ENCODE assay signal across 31 mouse cellular contexts in the genomic region with DNA sequence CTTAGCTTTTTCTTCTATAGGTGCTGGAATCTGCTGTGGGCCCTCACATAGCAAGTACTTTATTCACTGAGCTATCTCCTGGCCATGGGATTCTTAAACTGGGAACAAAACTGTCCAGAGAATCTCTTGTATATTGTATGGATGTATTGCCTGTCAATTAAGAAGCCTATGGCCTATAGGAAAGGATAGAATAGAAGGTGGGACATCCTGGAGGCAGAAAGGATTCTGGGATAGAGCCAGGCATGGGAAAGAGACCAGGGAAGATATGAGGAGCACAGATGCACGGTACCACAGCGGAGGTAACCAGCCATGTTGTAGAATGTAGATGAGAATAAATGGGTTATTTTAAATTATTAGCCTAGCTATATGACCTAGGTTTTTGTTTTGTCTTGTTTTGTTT. TPM values are rescaled to one million over a fixed set of nuclear protein-coding genes. Genes with fewer than 3 reads are reported as not detected.
DNase-seq lines count a peak whose midpoint lies in the region; ATAC-seq and TF ChIP-seq lines count a peak whose summit lies in the region.
"Had no signal": no experiment of that assay in that cellular context is flagged by ENCODE, and none has a peak within 500 bp of the region (broad histone marks: within the 10 kb centered on the region; RNA-seq: fewer than 3 reads in every experiment).

No protein-coding gene starts in this region.

- H3K9me3 ChIP-seq in hindbrain, postnatal 0 days (ENCODE audit: low read length), result no peaks in the 10 kb centered on the region
- no peaks in the 10 kb centered on the region for H3K9me3 ChIP-seq in hindbrain, embryonic 13.5 days
- H3K9me3 ChIP-seq in neural tube, embryonic 15.5 days (replicated peaks), result no peaks in the 10 kb centered on the region
- H3K9me3 ChIP-seq in ES-E14 (ENCODE audit: control insufficient read depth, insufficient read depth, low read depth, low read length), result no peaks in the 10 kb centered on the region
- H3K9me3 ChIP-seq: embryonic facial prominence, embryonic 10.5 days; embryonic facial prominence, embryonic 13.5 days; forebrain, embryonic 12.5 days; forebrain, embryonic 15.5 days; heart, embryonic 10.5 days; heart, embryonic 13.5 days; hindbrain, embryonic 12.5 days had no signal

- 0 out of 2 replicates have a peak overlapping the region, but pooled peaks have one; percentile 48 for H3K27ac ChIP-seq in hindbrain, postnatal 0 days
- no peak overlapping the region for H3K27ac ChIP-seq in hindbrain, embryonic 13.5 days
- 0 out of 2 replicates have a peak overlapping the region, but pooled peaks have one; percentile 2 for H3K27ac ChIP-seq in neural tube, embryonic 15.5 days (replicated peaks)
- H3K27ac ChIP-seq in ES-E14 (ENCODE audit: insufficient read depth, low read depth, low read length, poor library complexity, severe bottlenecking), result no peak overlapping the region
- H3K27ac ChIP-seq: embryonic facial prominence, embryonic 10.5 days; embryonic facial prominence, embryonic 13.5 days; forebrain, embryonic 12.5 days; forebrain, embryonic 15.5 days; heart, adult 2 months; heart, embryonic 10.5 days; heart, embryonic 13.5 days; hindbrain, embryonic 12.5 days had no signal

- no peaks in the 10 kb centered on the region for H3K4me1 ChIP-seq in hindbrain, postnatal 0 days (ENCODE audit: insufficient read depth, low read length)
- H3K4me1 ChIP-seq in hindbrain, embryonic 13.5 days (replicated peaks), result peaks cover 7% of the 10 kb centered on the region
- H3K4me1 ChIP-seq in neural tube, embryonic 15.5 days, result peaks cover 4% of the 10 kb centered on the region; the same call in 1 of the 2 replicates
- no peaks in the 10 kb centered on the region for H3K4me1 ChIP-seq in ES-E14 (ENCODE audit: control insufficient read depth in 2 of 2, insufficient read depth in 2 of 2, low read length in 2 of 2, poor library complexity in 1 of 2)
- H3K4me1 ChIP-seq: embryonic facial prominence, embryonic 10.5 days; embryonic facial prominence, embryonic 13.5 days; forebrain, embryonic 12.5 days; heart, embryonic 10.5 days had no signal

- no peak for ATAC-seq in hindbrain, postnatal 0 days
- ATAC-seq in hindbrain, embryonic 13.5 days (ENCODE audit: low FRiP score), result no peak
- ATAC-seq in neural tube, embryonic 15.5 days (ENCODE audit: low FRiP score), result no peak
- ATAC-seq in monocyte, adult 5-6 weeks (replicated peaks; ENCODE audit: insufficient number of reproducible peaks, low FRiP score, low TSS enrichment, poor library complexity, severe bottlenecking), result no peak
- ATAC-seq: forebrain, embryonic 15.5 days; hindbrain, embryonic 16.5 days; inflammation-experienced regulatory T-cells, adult 6 months; intestine, embryonic 16.5 days had no signal

- 94% methylated on average over 2 of the region's 2 CpGs for WGBS in hindbrain, postnatal 0 days
- WGBS in hindbrain, embryonic 13.5 days, result 93% methylated on average over 2 of the region's 2 CpGs
- 96% methylated on average over 2 of the region's 2 CpGs for whole genome bisulfite sequencing in neural tube, embryonic 15.5 days

- H3K9ac ChIP-seq in hindbrain, postnatal 0 days (replicated peaks; ENCODE audit: low read length), result no peak overlapping the region
- H3K9ac ChIP-seq in hindbrain, embryonic 13.5 days, result no peak overlapping the region
- H3K9ac ChIP-seq in neural tube, embryonic 15.5 days (replicated peaks), result no peak overlapping the region
- H3K9ac ChIP-seq in ES-E14 (ENCODE audit: insufficient read depth, low read depth, low read length, poor library complexity, severe bottlenecking), result peak overlapping the region; percentile 41; the same call in 1 of the 2 replicates
- H3K9ac ChIP-seq: embryonic facial prominence, embryonic 13.5 days; forebrain, embryonic 12.5 days; forebrain, embryonic 15.5 days; heart, embryonic 13.5 days; hindbrain, embryonic 12.5 days had no signal

- in situ Hi-C loops in ES-E14 (cut with MboI; ENCODE audit: low sequenced_read_pairs in 2 of 2, unreplicated experiment in 2 of 2), result no loop called here

- no peak overlapping the region for H3K4me2 ChIP-seq in hindbrain, postnatal 0 days (ENCODE audit: low read depth, low read length)
- no peak overlapping the region for H3K4me2 ChIP-seq in hindbrain, embryonic 13.5 days
- H3K4me2 ChIP-seq in neural tube, embryonic 15.5 days, result no peak overlapping the region
- H3K4me2 ChIP-seq: embryonic facial prominence, embryonic 13.5 days; forebrain, embryonic 12.5 days; forebrain, embryonic 15.5 days; heart, embryonic 13.5 days; hindbrain, embryonic 12.5 days had no signal

- H3K36me3 ChIP-seq in hindbrain, postnatal 0 days (ENCODE audit: insufficient read depth, low read length), result no peaks in the 10 kb centered on the region
- H3K36me3 ChIP-seq in hindbrain, embryonic 13.5 days, result no peaks in the 10 kb centered on the region
- no peaks in the 10 kb centered on the region for H3K36me3 ChIP-seq in neural tube, embryonic 15.5 days
- H3K36me3 ChIP-seq in ES-E14 (ENCODE audit: control insufficient read depth, insufficient read depth, low read length, poor library complexity, severe bottlenecking), result no peaks in the 10 kb centered on the region
- H3K36me3 ChIP-seq: embryonic facial prominence, embryonic 10.5 days; embryonic facial prominence, embryonic 13.5 days; forebrain, embryonic 12.5 days; forebrain, embryonic 15.5 days; heart, embryonic 10.5 days; heart, embryonic 13.5 days; hindbrain, embryonic 12.5 days had no signal

- no peaks in the 10 kb centered on the region for H3K27me3 ChIP-seq in hindbrain, postnatal 0 days (ENCODE audit: insufficient read depth, low read length)
- no peaks in the 10 kb centered on the region for H3K27me3 ChIP-seq in hindbrain, embryonic 13.5 days
- no peaks in the 10 kb centered on the region for H3K27me3 ChIP-seq in neural tube, embryonic 15.5 days (replicated peaks)
- H3K27me3 ChIP-seq: embryonic facial prominence, embryonic 13.5 days; forebrain, embryonic 12.5 days; forebrain, embryonic 15.5 days; heart, embryonic 13.5 days; hindbrain, embryonic 12.5 days had no signal

- H3K4me3 ChIP-seq in hindbrain, postnatal 0 days (ENCODE audit: low read length), result no peak overlapping the region
- no peak overlapping the region for H3K4me3 ChIP-seq in hindbrain, embryonic 13.5 days
- H3K4me3 ChIP-seq in neural tube, embryonic 15.5 days (replicated peaks), result no peak overlapping the region
- peak overlapping the region; percentile 34 to 57; a peak in 3 of 4 replicates for H3K4me3 ChIP-seq in ES-E14 (ENCODE audit: insufficient read depth in 1 of 2, low read depth in 1 of 2, low read length in 2 of 2, poor library complexity in 1 of 2, severe bottlenecking in 1 of 2)
- H3K4me3 ChIP-seq: embryonic facial prominence, embryonic 10.5 days; embryonic facial prominence, embryonic 13.5 days; erythroblast, embryonic 14.5 days; forebrain, embryonic 12.5 days; forebrain, embryonic 15.5 days; heart, adult 2 months; heart, embryonic 10.5 days; heart, embryonic 13.5 days; hindbrain, embryonic 12.5 days had no signal

- no peak for TF ChIP-seq CTCF in hindbrain, postnatal 0 days (IDR thresholded peaks at IDR 0.05; ENCODE audit: low read depth)
- no peak for TF ChIP-seq CTCF in brain, embryonic 14.5 days (IDR thresholded peaks at IDR 0.05; ENCODE audit: borderline replicate concordance, extremely low read depth, insufficient read depth, insufficient read length)

- no peak for DNase-seq in hindbrain, postnatal 0 days (ENCODE audit: low spot score)
- DNase-seq in neural tube, embryonic 10.5 days (ENCODE audit: extremely low spot score, low spot score), result no peak
- DNase-seq in ES-E14 (ENCODE audit: low read depth, low spot score), result no peak
- peak; percentile 33 for DNase-seq in brain, embryonic 14.5 days (ENCODE audit: low read depth)
- no peak for DNase-seq in thymus, postnatal 14 days
- DNase-seq: adrenal gland, postnatal 10 days; adrenal gland, postnatal 36 days; cerebellum, adult 11 months; cerebellum, adult 9-10 months; cerebellum, postnatal 36 days; embryo, embryonic 11 days; gastrocnemius, postnatal 10 days; gastrocnemius, postnatal 36 days; heart, adult 2 months; heart, postnatal 14 days had no signal

- TF ChIP-seq POLR2A in brain, embryonic 14.5 days (IDR thresholded peaks at IDR 0.05; ENCODE audit: borderline replicate concordance, extremely low read depth, insufficient read depth, insufficient read length, poor library complexity, severe bottlenecking), result no peak

TF ChIP-seq in ES-E14, 5 proteins besides CTCF, POLR2A, EP300 and RAD21:
- no peak for TF ChIP-seq HCFC1 (IDR thresholded peaks at IDR 0.05; ENCODE audit: borderline replicate concordance, insufficient read depth, low read length)
- TF ChIP-seq ZC3H11A (IDR thresholded peaks at IDR 0.05; ENCODE audit: borderline replicate concordance, low read depth, low read length), result no peak
- TF ChIP-seq MAFK (IDR thresholded peaks at IDR 0.05; ENCODE audit: insufficient read depth, low read depth, low read length), result no peak
- TF ChIP-seq CHD2 (IDR thresholded peaks at IDR 0.05; ENCODE audit: low read depth, low read length), result peak; percentile 73; the same call in 1 of the 2 replicates
- no peak for TF ChIP-seq ZNF384 (IDR thresholded peaks at IDR 0.05; ENCODE audit: low read depth, low read length)

RNA-seq across cellular contexts. Expression of gene Tfam, which starts 36.6 kb away (rescaled TPM):
- 13.1 and 14.4 TPM in 2 replicates for total RNA-seq in hindbrain, postnatal 0 days (2014; rRNA removed)
- 39.0 and 39.1 TPM in 2 replicates for polyA plus RNA-seq in hindbrain, postnatal 0 days (2015; fragmentation: Nextera tagmentation; extraction: Ambion mirVana)
- polyA plus RNA-seq in hindbrain, embryonic 13.5 days (2015; fragmentation: Nextera tagmentation; extraction: Ambion mirVana), result 56.1 and 56.5 TPM in 2 replicates
- 47.8 and 60.8 TPM in 2 replicates for polyA plus RNA-seq in neural tube, embryonic 15.5 days (2015; fragmentation: Nextera tagmentation; extraction: Ambion mirVana)
- total RNA-seq in ES-E14 (2012; rRNA removed), result 63.7 and 67.3 TPM in 2 replicates
- polyA plus RNA-seq in brain, embryonic 14.5 days (2012; rRNA removed), result 19.2 and 20.4 TPM in 2 replicates
- total RNA-seq in monocyte, adult 5-6 weeks (2017), result 75.9 to 134 TPM (median 89.0 TPM) in 3 replicates

RNA-seq across cellular contexts. Expression of gene Bicc1, which starts 42.0 kb away (rescaled TPM):
- total RNA-seq in hindbrain, postnatal 0 days (2014; rRNA removed), result 2.9 and 5.1 TPM in 2 replicates
- polyA plus RNA-seq in hindbrain, postnatal 0 days (2015; fragmentation: Nextera tagmentation; extraction: Ambion mirVana), result 5.2 and 6.5 TPM in 2 replicates
- polyA plus RNA-seq in hindbrain, embryonic 13.5 days (2015; fragmentation: Nextera tagmentation; extraction: Ambion mirVana), result 5.9 TPM in 2 replicates
- polyA plus RNA-seq in neural tube, embryonic 15.5 days (2015; fragmentation: Nextera tagmentation; extraction: Ambion mirVana), result 5.8 and 8.4 TPM in 2 replicates
- 1.2 and 1.8 TPM in 2 replicates for total RNA-seq in ES-E14 (2012; rRNA removed)
- 4.1 and 6.9 TPM in 2 replicates for polyA plus RNA-seq in brain, embryonic 14.5 days (2012; rRNA removed)
- not detected in 3 replicates for total RNA-seq in monocyte, adult 5-6 weeks (2017)
- total RNA-seq: granulocyte monocyte progenitor cell, adult 5-6 weeks; MEL had no signal
- polyA plus RNA-seq: erythroblast, embryonic 14.5 days had no signal

Comparison
In these comparisons a context has a peak if more than half of its experiments do, and no peak if none do; other contexts are left out.
1. H3K27ac ChIP-seq: peak in hindbrain, postnatal 0 days (single experiment) and neural tube, embryonic 15.5 days (single experiment); none in hindbrain, embryonic 13.5 days (single experiment) and ES-E14 (single experiment).
2. H3K4me3 ChIP-seq: peak in ES-E14 (2 of 2); none in hindbrain, postnatal 0 days (single experiment), hindbrain, embryonic 13.5 days (single experiment) and neural tube, embryonic 15.5 days (single experiment).